12 mouse cellular contexts compared by ENCODE assay signal in the genomic region with DNA sequence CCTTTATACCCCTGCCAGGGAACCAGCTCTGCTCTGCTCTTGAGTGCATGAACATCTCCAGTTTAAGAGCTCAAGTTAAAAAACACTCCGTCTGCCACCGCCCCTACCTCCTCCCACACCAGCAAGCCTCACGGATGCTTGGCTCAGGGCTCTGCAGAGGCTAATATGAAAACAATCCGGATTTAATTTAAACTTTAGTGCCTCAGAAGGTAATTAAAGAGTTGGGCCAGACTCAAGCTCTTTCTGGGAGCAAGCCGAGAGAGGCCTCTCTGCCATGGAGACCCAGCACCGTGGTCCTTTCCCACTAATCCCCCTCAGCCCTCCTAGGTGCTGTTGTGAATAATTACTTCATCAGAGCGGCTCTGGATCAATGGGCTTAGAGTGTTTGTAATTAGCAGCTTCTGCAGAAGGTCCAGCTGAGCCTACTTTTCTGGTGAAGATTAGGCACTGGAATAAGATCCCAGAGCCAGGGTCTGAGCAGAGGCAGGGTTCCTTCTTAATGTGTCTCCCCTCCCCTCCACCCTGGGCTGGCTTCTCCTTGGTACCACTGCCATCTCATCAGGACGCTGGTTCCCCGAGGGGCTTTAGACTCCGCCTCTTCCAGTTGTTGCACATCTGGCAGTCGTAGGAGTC.
A peak's percentile ranks its signal among the peaks of the same experiment; 100 is the strongest.
DNase-seq lines count a peak whose midpoint lies in the region; ATAC-seq and TF ChIP-seq lines count a peak whose summit lies in the region.
"Had no signal": no experiment of that assay in that cellular context is flagged by ENCODE, and none has a peak within 500 bp of the region (broad histone marks: within the 10 kb centered on the region; RNA-seq: fewer than 3 reads in every experiment).

No protein-coding gene starts in this region.

- no peak overlapping the region; the same call in 1 of the 2 replicates for H3K4me2 ChIP-seq in embryonic facial prominence, embryonic 15.5 days (replicated peaks)
- H3K4me2 ChIP-seq in hindbrain, postnatal 0 days (ENCODE audit: low read depth, low read length) = no peak overlapping the region
- H3K4me2 ChIP-seq in midbrain, embryonic 16.5 days (ENCODE audit: low read length) = no peak overlapping the region
- H3K4me2 ChIP-seq: heart, embryonic 11.5 days had no signal

- no peak overlapping the region for H3K4me3 ChIP-seq in embryonic facial prominence, embryonic 15.5 days (replicated peaks)
- no peak overlapping the region for H3K4me3 ChIP-seq in hindbrain, postnatal 0 days (ENCODE audit: low read length)
- no peak overlapping the region for H3K4me3 ChIP-seq in midbrain, embryonic 16.5 days (ENCODE audit: low read depth, low read length)

- H3K27ac ChIP-seq in embryonic facial prominence, embryonic 15.5 days (replicated peaks) = no peak overlapping the region
- no peak overlapping the region for H3K27ac ChIP-seq in hindbrain, postnatal 0 days
- no peak overlapping the region for H3K27ac ChIP-seq in midbrain, embryonic 16.5 days (ENCODE audit: low read length)

- peak; percentile 24 to 25 for DNase-seq in layer of hippocampus, adult 8-10 months (ENCODE audit: low spot score in 2 of 2)
- no peak for DNase-seq in layer of hippocampus, postnatal 25 days (ENCODE audit: extremely low spot score in 1 of 2, low spot score in 1 of 2)
- peak; percentile 67 for DNase-seq in hindbrain, postnatal 0 days (ENCODE audit: low spot score)
- DNase-seq in lung, postnatal 4 days = no peak
- no peak for DNase-seq in adrenal gland, adult 2 months
- DNase-seq in yolk sac, embryonic 10.5 days (ENCODE audit: low spot score) = no peak
- DNase-seq: cerebellum, adult 9-11 months; lung, postnatal 14 days had no signal

- no peak overlapping the region for H3K9ac ChIP-seq in embryonic facial prominence, embryonic 15.5 days
- H3K9ac ChIP-seq in hindbrain, postnatal 0 days (replicated peaks; ENCODE audit: low read length) = no peak overlapping the region
- no peak overlapping the region for H3K9ac ChIP-seq in midbrain, embryonic 16.5 days (ENCODE audit: low read depth, low read length)

- TF ChIP-seq CTCF in hindbrain, postnatal 0 days (IDR thresholded peaks at IDR 0.05; ENCODE audit: low read depth) = no peak

- no peaks in the 10 kb centered on the region for H3K27me3 ChIP-seq in embryonic facial prominence, embryonic 15.5 days
- no peaks in the 10 kb centered on the region for H3K27me3 ChIP-seq in hindbrain, postnatal 0 days (ENCODE audit: insufficient read depth, low read length)
- no peaks in the 10 kb centered on the region for H3K27me3 ChIP-seq in midbrain, embryonic 16.5 days (ENCODE audit: control insufficient read depth, insufficient read depth, low read depth, low read length)

- no peaks in the 10 kb centered on the region for H3K9me3 ChIP-seq in embryonic facial prominence, embryonic 15.5 days (replicated peaks)
- H3K9me3 ChIP-seq in hindbrain, postnatal 0 days (ENCODE audit: low read length) = no peaks in the 10 kb centered on the region
- no peaks in the 10 kb centered on the region for H3K9me3 ChIP-seq in midbrain, embryonic 16.5 days (replicated peaks; ENCODE audit: control insufficient read depth, low read length, poor library complexity, severe bottlenecking)

- peaks cover 20% of the 10 kb centered on the region for H3K4me1 ChIP-seq in embryonic facial prominence, embryonic 15.5 days
- no peaks in the 10 kb centered on the region for H3K4me1 ChIP-seq in hindbrain, postnatal 0 days (ENCODE audit: insufficient read depth, low read length)
- peaks cover 14% of the 10 kb centered on the region for H3K4me1 ChIP-seq in midbrain, embryonic 16.5 days (ENCODE audit: control insufficient read depth, insufficient read depth, low read length)

- ATAC-seq in embryonic facial prominence, embryonic 15.5 days (ENCODE audit: insufficient number of reproducible peaks, low FRiP score, low TSS enrichment, low read depth) = peak; percentile 47; the same call in 1 of the 2 replicates
- ATAC-seq in hindbrain, postnatal 0 days = peak; percentile 81
- peak; percentile 41; the same call in 1 of the 2 replicates for ATAC-seq in midbrain, embryonic 16.5 days
- ATAC-seq: activated CD4-positive, CD25-positive, alpha-beta regulatory T cell, adult 4 months had no signal

- H3K36me3 ChIP-seq in embryonic facial prominence, embryonic 15.5 days = no peaks in the 10 kb centered on the region
- no peaks in the 10 kb centered on the region for H3K36me3 ChIP-seq in hindbrain, postnatal 0 days (ENCODE audit: insufficient read depth, low read length)
- no peaks in the 10 kb centered on the region for H3K36me3 ChIP-seq in midbrain, embryonic 16.5 days (ENCODE audit: control insufficient read depth, insufficient read depth, low read length)

- WGBS in embryonic facial prominence, embryonic 15.5 days = 11% methylated on average over 11 of the region's 11 CpGs
- 26% methylated on average over 11 of the region's 11 CpGs for WGBS in hindbrain, postnatal 0 days
- whole genome bisulfite sequencing in midbrain, embryonic 16.5 days = 16% methylated on average over 11 of the region's 11 CpGs

Comparison
In these comparisons a context has a peak if more than half of its experiments do, and no peak if none do; other contexts are left out.
1. DNase-seq: peak in layer of hippocampus, adult 8-10 months (2 of 2) and hindbrain, postnatal 0 days (single experiment); none in layer of hippocampus, postnatal 25 days (0 of 2), lung, postnatal 4 days (0 of 2), adrenal gland, adult 2 months (single experiment) and yolk sac, embryonic 10.5 days (single experiment).
2. Peak in every context shown above with its lines, with median percentiles within 50 percentile points of each other: ATAC-seq.